Mouse (Mus musculus): ENCODE results near the gene 1110059G10Rik. TPM values are rescaled to one million over a fixed set of nuclear protein-coding genes. Genes with fewer than 3 reads are reported as not detected.

The 1110059G10Rik gene
- 10 to 100 TPM; 10.4 to 11.3 TPM for total RNA-seq (2021)
- long read RNA-seq, experiment 1, partial matches to known transcripts: 0 of 3 reads
- long read RNA-seq, experiment 1, other reads (novel, unspliced or antisense): 0 of 3 reads
- long read RNA-seq, experiment 2, partial matches to known transcripts: 0 of 2 reads
- long read RNA-seq, experiment 2, other reads (novel, unspliced or antisense): 0 of 2 reads

DNA sequence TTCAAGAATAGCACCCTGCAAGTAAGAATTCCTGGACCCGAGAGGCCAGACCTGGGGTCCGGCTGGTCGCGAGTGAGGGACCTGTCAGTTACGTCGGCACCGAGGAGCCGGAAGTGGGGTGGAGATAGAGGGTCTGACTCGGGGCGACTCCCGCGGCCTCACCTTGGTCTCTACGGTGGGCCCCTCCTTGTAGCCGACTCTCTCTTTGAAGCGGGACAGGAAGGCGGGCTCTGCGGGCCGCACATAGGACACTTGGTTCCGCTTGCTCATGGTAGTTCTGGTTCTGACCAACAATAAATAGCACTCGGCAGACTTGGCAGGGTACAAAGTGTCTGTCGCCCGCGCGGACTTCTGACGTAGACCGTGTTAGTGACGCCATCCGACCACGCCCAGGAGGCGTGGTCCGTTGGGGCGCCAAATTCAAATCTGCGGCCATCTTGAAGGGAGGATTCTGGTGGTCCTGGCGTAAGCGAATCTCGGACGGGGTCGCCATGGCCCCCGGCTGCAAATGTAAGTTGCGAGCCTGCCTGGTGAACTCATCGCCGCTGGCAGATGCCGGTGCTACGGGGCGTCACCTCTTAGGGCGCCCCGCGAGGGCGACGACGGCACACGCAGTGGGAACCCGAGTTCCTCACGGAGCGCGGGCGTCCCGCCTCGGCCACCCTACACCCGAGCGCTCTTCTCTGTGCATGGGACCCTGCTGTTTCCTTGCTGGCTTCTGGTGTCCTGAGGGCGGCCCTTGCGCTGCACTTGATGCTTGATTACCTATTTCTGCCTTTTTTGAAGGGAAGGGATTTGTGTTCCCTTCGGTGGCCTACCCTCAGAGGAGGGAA is at the start of gene 1110059G10Rik, which contains the start of gene Kif15:
1110059G10Rik (minus strand) TSS at position 358 of the 833 bp plus-strand sequence.
Kif15 (plus strand) TSS at position 404 of the 833 bp plus-strand sequence.
- peak; percentile 13; the same call in 1 of the 2 replicates for TF ChIP-seq CTCF (IDR thresholded peaks at IDR 0.05)
- peak within 1 kb of the TSS; percentile 97 for H3K27ac ChIP-seq
- peak; percentile 92 for DNase-seq
- peak within 1 kb of the TSS; percentile 99 for H3K4me3 ChIP-seq
- intact Hi-C loops (cut with DNase I): loop anchor here (5.0 to 10.0 kb wide), 4 partner anchors 71 to 216 kb away; partner anchors contain the start of gene Tmem42

GRCm38 (mm10) chr9:122999193-122999586 is 48.4 kb upstream of the 1110059G10Rik start:
- DNase-seq: no peak
- Histone ChIP-seq H3K27ac (no peak overlapping the region), H3K4me3 (no peak overlapping the region)
- intact Hi-C loops (cut with DNase I): no loop called here
- no peak for TF ChIP-seq CTCF (IDR thresholded peaks at IDR 0.05)

DNA sequence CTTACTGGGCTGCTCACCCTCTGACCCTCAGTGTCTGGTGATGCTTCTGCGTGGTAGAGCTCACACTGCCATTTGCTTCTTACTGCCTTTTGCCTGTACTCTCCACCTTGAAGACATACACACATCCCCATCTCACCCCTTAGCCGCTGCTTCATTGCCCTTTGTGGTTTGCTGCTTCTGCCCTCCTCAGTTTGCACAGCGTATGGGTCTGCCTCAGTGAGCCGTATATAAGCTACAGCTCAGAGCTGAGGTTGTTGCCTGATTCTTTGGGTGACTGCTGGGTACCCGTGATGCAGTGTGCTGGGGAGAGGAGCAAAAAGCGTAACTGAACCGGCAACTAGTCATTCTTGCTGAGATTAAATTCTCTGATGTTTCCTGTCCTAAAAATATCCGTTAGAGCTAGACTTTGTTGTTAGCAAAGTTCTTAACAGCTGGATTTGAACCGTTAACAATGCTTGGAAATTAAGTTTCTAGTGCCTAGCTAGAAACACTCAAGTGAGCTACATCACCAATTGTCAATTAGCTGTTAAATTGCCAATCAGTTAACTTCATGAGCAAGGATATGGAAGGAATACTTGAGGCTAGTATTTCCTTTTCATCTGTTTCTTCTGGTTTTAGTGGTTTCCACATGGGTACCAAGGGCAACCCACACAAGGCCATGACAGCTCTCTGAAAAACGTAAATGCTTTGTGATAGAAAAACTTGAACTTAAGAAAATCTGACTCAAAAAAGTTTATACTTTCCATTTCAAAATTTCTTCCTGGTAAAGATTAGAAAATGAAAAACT is 47.8 kb upstream of the 1110059G10Rik start:
- H3K4me3 ChIP-seq: no peak overlapping the region
- no peak for TF ChIP-seq CTCF (IDR thresholded peaks at IDR 0.05)
- intact Hi-C loops (cut with DNase I): no loop called here
- DNase-seq: no peak
- H3K27ac ChIP-seq: no peak overlapping the region

GRCm38 (mm10) chr9:122928915-122929314 is 21.9 kb downstream of the 1110059G10Rik start:
- no peak overlapping the region for H3K4me3 ChIP-seq
- intact Hi-C loops (cut with DNase I): no loop called here
- H3K27ac ChIP-seq: no peak overlapping the region
- DNase-seq: no peak
- no peak for TF ChIP-seq CTCF (IDR thresholded peaks at IDR 0.05)

- Histone ChIP-seq H3K4me3 (peak within 1 kb of the TSS; percentile 87), H3K27ac (peak within 1 kb of the TSS; percentile 78)
- intact Hi-C loops (cut with DNase I): loop anchor here (2.0 kb wide), 1 partner anchor 56 kb away; the partner anchor contains the start of gene Zfp445
- TF ChIP-seq CTCF (IDR thresholded peaks at IDR 0.05): no peak
- DNase-seq: peak; percentile 68
These were observed 27.8 kb downstream of the 1110059G10Rik start, which contains the start of gene Zfp105 for GRCm38 (mm10) chr9:122922936-122923381. TSS of gene Zfp105 (plus strand) at chr9:122923072.

DNA sequence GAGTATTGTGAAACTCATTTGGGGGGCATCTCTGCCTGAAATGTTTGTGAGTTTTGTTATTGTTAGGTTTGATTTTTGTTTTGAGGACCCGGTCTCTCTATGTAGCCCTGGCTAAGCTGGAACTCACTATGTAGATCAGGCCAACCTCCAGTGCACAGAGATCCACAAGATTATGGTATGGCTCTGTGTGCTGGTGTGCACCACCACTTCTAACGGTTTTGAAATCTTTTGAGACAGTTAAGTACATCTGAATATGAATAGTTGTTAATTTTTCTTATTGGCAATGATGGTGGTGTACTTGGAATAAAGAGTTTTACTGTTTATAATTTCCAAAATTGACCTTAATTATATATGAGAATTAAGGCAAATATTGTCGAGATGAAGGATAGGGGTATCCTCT is 28.4 kb downstream of the 1110059G10Rik start:
- TF ChIP-seq CTCF (IDR thresholded peaks at IDR 0.05): no peak
- DNase-seq: no peak
- Histone ChIP-seq H3K27ac (0 out of 2 replicates have a peak overlapping the region, but pooled peaks have one; percentile 78), H3K4me3 (peak overlapping the region; percentile 87)
- intact Hi-C loops (cut with DNase I): loop anchor here (2.0 kb wide), 1 partner anchor 56 kb away; the partner anchor contains the start of gene Zfp445

DNA sequence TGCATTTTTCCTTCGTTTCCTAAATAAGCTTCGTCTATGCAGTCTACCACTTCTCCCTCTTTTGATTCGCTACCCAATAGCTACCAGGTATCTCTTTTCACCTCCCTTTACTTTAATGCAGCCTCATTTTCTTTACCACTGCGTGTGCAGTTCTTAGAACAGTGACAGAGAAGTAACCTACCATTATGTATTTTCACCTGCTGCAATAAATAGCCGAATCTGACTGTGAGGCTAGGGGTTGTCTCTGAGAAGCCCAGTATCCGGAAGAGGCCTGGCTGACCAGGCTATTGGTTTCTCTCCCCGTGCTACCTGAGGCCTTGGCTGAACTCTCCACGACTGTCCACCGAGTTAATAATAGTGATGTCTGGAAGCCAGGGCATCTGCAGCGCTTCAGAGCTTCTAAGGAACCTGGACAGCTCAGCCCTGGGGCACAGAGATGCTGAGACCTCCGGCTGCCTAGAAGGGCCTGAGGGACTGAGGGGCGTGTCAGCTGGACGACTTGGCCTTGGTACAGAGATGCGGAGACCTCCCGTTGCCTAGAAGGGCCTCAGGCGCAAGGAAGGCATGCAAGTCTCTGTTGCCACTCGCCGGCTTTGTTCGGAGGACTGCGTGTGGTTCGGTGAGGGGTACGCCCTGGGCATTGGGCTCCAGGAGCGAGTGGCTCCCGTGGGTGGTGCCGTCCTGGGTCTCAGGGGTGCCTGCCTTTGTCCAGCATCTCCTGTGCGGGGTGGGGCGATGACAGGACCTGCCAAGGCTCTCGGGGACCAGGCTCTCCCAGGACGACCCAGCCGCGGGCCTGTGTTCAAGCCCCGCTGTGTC is 47.9 kb downstream of the 1110059G10Rik start:
- peak; percentile 51 for DNase-seq
- peak overlapping the region; percentile 49; the same call in 1 of the 2 replicates for H3K27ac ChIP-seq
- peak overlapping the region; percentile 75 for H3K4me3 ChIP-seq
- intact Hi-C loops (cut with DNase I): no loop called here
- TF ChIP-seq CTCF (IDR thresholded peaks at IDR 0.05): no peak

GRCm38 (mm10) chr9:122901047-122901446 is 49.8 kb downstream of the 1110059G10Rik start:
- H3K4me3 ChIP-seq: no peak overlapping the region
- no peak for DNase-seq
- intact Hi-C loops (cut with DNase I): no loop called here
- TF ChIP-seq CTCF (IDR thresholded peaks at IDR 0.05): no peak
- H3K27ac ChIP-seq: no peak overlapping the region

Other genes starting within 250 kb of the 1110059G10Rik start
- gene Topaz1, start 203.7 kb downstream of the 1110059G10Rik start, total RNA-seq (2021): not detected
- 10 to 100 TPM; 20.8 to 31.7 TPM for gene Tcaim, start 145.5 kb downstream of the 1110059G10Rik start, total RNA-seq (2021)
- not detected for gene Gm35549, start 107.0 kb downstream of the 1110059G10Rik start, total RNA-seq (2021)
- 10 to 100 TPM; 39.0 to 39.5 TPM for gene Zfp445, start 85.0 kb downstream of the 1110059G10Rik start, total RNA-seq (2021)
- 1 to 10 TPM; 3.3 to 4.2 TPM for gene Zkscan7, start 65.3 kb downstream of the 1110059G10Rik start, total RNA-seq (2021)
- gene Zfp105, start 27.9 kb downstream of the 1110059G10Rik start, total RNA-seq (2021): 1 to 10 TPM in 1 of 2 experiments, under 1 TPM in 1; 0.89 to 1.0 TPM
- under 1 TPM in 1 of 2 experiments, not detected in 1; 0.17 TPM for gene Kif15, start within 50 bp of the 1110059G10Rik start, total RNA-seq (2021)
- 10 to 100 TPM in 1 of 2 experiments, 1 to 10 TPM in 1; 9.2 to 10.5 TPM for gene Tmem42, start 70.3 kb upstream of the 1110059G10Rik start, total RNA-seq (2021)
- under 1 TPM in 1 of 2 experiments, not detected in 1; 0.56 TPM for gene Tgm4, start 83.7 kb upstream of the 1110059G10Rik start, total RNA-seq (2021)
- 10 to 100 TPM; 53.2 to 55.8 TPM for gene Zdhhc3, start 162.2 kb upstream of the 1110059G10Rik start, total RNA-seq (2021)
- 10 to 100 TPM; 18.3 to 21.3 TPM for gene Exosc7, start 162.2 kb upstream of the 1110059G10Rik start, total RNA-seq (2021)
- gene Clec3b, start 199.9 kb upstream of the 1110059G10Rik start, total RNA-seq (2021): 10 to 100 TPM; 33.5 to 50.2 TPM